Mouse (Mus musculus): Measurements from ENCODE around the gene Rgsl1.

Gene Rgsl1

DNA sequence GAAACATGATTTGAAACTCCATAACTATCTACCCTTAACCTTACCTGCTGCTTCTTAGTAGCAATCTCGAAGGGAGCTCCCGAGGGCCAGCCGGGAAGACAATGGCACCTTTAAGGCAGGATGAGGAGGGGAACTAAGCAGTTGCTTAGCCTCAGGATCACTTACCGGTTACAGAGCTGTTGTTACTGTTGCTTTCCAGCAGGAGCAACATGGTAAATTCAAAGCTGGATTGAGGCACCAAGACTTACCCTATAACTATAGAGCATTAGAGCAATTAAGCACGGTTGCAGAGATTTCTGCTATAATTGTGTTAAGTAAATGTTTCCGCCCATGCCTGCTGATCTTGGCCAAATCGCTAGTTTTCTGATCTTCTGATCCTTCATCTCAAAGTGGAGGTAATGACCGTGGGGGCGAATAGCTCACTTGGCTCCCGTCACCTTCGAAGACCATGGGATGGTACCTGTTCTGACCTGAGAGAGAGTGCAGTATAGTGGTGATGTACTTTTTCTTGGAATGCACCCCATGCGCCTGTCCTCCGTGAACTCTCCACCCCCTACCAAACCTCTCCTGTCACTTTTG, 104.4 kb downstream of the Rgsl1 start:
- DNase-seq, result peak; percentile 81

DNA sequence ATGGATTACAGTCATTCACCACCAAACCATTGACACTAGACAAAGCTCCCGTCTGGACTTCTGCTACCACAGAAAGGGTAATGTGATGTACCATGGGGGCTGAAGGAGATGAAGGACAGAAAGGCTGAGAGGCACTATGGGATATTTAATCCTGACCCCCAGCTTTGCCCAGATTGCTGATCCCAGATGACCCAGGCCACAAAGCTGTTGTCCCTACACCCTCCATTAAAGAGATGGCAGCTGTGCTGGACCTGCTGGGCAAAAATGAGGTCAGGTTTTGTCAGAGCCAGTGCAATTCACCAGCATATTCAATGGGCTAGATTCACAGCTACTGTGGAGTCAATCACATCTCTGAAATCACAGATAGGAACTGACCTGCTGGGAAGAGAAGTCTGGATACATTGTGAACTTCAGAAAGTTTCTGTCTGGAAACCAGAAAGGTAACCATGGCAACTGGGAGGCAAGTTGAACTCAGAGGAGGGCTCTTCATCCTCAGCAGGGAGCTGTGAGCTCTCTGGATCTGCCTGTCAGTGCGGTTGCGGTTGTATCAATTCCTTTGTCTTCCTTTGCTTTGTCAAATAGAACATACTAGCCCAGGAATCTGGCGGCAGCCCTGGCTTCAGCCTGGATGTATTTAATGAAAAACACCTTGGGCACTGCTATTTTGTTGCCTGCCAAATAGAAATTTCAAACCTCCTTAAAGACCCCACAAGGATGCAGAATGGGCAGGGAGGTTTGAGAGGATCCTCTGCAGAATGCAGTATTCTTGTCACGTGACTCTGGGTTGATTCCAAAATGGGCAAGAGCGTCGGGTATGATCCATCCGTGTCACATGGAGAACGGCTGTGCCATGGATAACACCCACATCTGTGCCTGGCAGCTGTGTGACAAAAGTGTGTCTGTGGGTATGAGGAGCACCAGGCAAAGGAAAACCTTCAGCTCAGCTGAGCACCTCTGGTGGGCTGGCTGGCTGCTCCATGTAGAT, 106.5 kb downstream of the Rgsl1 start:
- DNase-seq, result peak; percentile 81

- DNase-seq, result no peak
Observed at GRCm38 (mm10) chr1:153736096-153736495, 107.8 kb downstream of the Rgsl1 start.

- peak; percentile 83 for DNase-seq
Observed at GRCm38 (mm10) chr1:153734866-153735265, 109.1 kb downstream of the Rgsl1 start.

DNA sequence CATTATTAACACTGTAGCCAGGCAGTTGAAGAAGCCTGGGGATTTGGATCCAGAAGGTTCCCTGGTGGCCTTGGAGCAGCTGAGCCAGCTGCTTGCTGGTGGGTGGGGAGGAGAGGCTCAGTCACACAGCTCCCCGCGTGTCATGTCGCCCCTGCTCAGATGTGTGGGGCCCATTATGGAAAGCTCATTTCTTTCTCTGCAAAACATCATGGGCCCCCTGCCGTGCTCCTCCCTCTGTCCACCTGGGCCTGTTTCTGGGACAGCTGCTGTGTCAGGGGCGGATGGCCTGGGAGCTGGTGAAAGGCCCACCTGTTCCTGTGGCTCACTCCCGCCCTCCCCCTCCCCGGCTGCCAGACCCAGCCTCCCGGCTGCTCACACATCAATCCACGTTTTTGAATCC, 110.8 kb downstream of the Rgsl1 start:
- peak; percentile 85 for DNase-seq

- DNase-seq, result peak; percentile 99
Observed at GRCm38 (mm10) chr1:153730671-153731070, 113.3 kb downstream of the Rgsl1 start.

- DNase-seq, result peak; percentile 81
Observed at GRCm38 (mm10) chr1:153729806-153730205, 114.1 kb downstream of the Rgsl1 start.

All from heart, adult 11 months (tissue).